Mouse (Mus musculus) embryo, embryonic 11.5 days (tissue): ENCODE data around the gene Mboat2.

Experiments
- DNase-seq: peaks from one replicate; pipeline ENCODE4 v3.0.0-alpha.2; 2012; ENCODE audit warnings: low read depth, low spot score

Gene Mboat2

GRCm38 (mm10) chr12:24947065-24947464 lies 116.4 kb downstream of the Mboat2 start:
- no peak for DNase-seq

GRCm38 (mm10) chr12:24948344-24948743 lies 117.7 kb downstream of the Mboat2 start:
- DNase-seq = peak; percentile 50

- no peak for DNase-seq
Measured at GRCm38 (mm10) chr12:24950376-24951046, 119.8 kb downstream of the Mboat2 start.

GRCm38 (mm10) chr12:24952147-24952546 lies 121.5 kb downstream of the Mboat2 start:
- DNase-seq = peak; percentile 46

- DNase-seq = no peak
Measured at GRCm38 (mm10) chr12:24955137-24955536, 124.5 kb downstream of the Mboat2 start.

GRCm38 (mm10) chr12:24958526-24958925 lies 127.8 kb downstream of the Mboat2 start:
- no peak for DNase-seq

- DNase-seq = no peak
Measured at GRCm38 (mm10) chr12:24961821-24962220, 131.1 kb downstream of the Mboat2 start.

GRCm38 (mm10) chr12:24962362-24962967 lies 131.8 kb downstream of the Mboat2 start:
- no peak for DNase-seq

GRCm38 (mm10) chr12:24963393-24964022 lies 132.8 kb downstream of the Mboat2 start:
- DNase-seq = no peak

GRCm38 (mm10) chr12:24965406-24965805 lies 134.7 kb downstream of the Mboat2 start:
- DNase-seq = no peak

GRCm38 (mm10) chr12:24966046-24966445 lies 135.4 kb downstream of the Mboat2 start:
- no peak for DNase-seq

- no peak for DNase-seq
Measured at GRCm38 (mm10) chr12:24971490-24972200, 141.0 kb downstream of the Mboat2 start.

GRCm38 (mm10) chr12:24972371-24973350 lies 142.0 kb downstream of the Mboat2 start:
- no peak for DNase-seq

GRCm38 (mm10) chr12:24973586-24973985 lies 142.9 kb downstream of the Mboat2 start:
- no peak for DNase-seq

- peak; percentile 82 for DNase-seq
Measured at GRCm38 (mm10) chr12:24974446-24975114, 143.9 kb downstream of the Mboat2 start, which contains the start of gene Kidins220. Gene Kidins220 (plus strand): TSS chr12:24974925.

- peak; percentile 57 for DNase-seq
Measured at GRCm38 (mm10) chr12:24975115-24975733, 144.5 kb downstream of the Mboat2 start.

- no peak for DNase-seq
Measured at GRCm38 (mm10) chr12:24985226-24985625, 154.5 kb downstream of the Mboat2 start.

GRCm38 (mm10) chr12:24995350-24995749 lies 164.7 kb downstream of the Mboat2 start:
- DNase-seq = no peak

GRCm38 (mm10) chr12:25005350-25005749 lies 174.7 kb downstream of the Mboat2 start:
- no peak for DNase-seq

GRCm38 (mm10) chr12:25009957-25010356 lies 179.3 kb downstream of the Mboat2 start:
- DNase-seq = no peak
